Mouse (Mus musculus): Measurements from ENCODE around the gene Rflnb. TPM values are rescaled to one million over a fixed set of nuclear protein-coding genes. Genes with fewer than 3 reads are reported as not detected.
"Not testable (repeated sequence)": the region's sequence is repeated elsewhere in the genome, so short reads cannot be mapped to it uniquely, and the experiment has no call there.

The Rflnb gene
- polyA plus RNA-seq, 1 experiment, result 44.8 TPM

- DNase-seq (ENCODE audit: low read depth), result no peak
These were observed 10.2 kb upstream of the Rflnb start for GRCm38 (mm10) chr11:76037581-76038294.

- no peak for DNase-seq (ENCODE audit: low read depth)
These were observed 7.6 kb upstream of the Rflnb start for GRCm38 (mm10) chr11:76035182-76035581.

- DNase-seq (ENCODE audit: low read depth), result no peak
These were observed 6.3 kb upstream of the Rflnb start for GRCm38 (mm10) chr11:76033836-76034235.

GRCm38 (mm10) chr11:76033359-76033758 lies 5.8 kb upstream of the Rflnb start:
- DNase-seq (ENCODE audit: low read depth), result no peak

- no peak for DNase-seq (ENCODE audit: low read depth)
These were observed 487 bp upstream of the Rflnb start for GRCm38 (mm10) chr11:76028072-76028465.

GRCm38 (mm10) chr11:76026527-76027138 lies 949 bp downstream of the Rflnb start:
- no peak for DNase-seq (ENCODE audit: low read depth)

- no peak for DNase-seq (ENCODE audit: low read depth)
These were observed 2.5 kb downstream of the Rflnb start for GRCm38 (mm10) chr11:76025080-76025583.

- no peak for DNase-seq (ENCODE audit: low read depth)
These were observed 6.7 kb downstream of the Rflnb start for GRCm38 (mm10) chr11:76020916-76021315.

GRCm38 (mm10) chr11:76019879-76020278 lies 7.7 kb downstream of the Rflnb start:
- DNase-seq (ENCODE audit: low read depth), result no peak

- no peak for DNase-seq (ENCODE audit: low read depth)
These were observed 11.8 kb downstream of the Rflnb start for GRCm38 (mm10) chr11:76015814-76016213.

- DNase-seq (ENCODE audit: low read depth), result no peak
These were observed 12.3 kb downstream of the Rflnb start for GRCm38 (mm10) chr11:76015251-76015650.

GRCm38 (mm10) chr11:76010838-76011624 lies 16.6 kb downstream of the Rflnb start:
- no peak for DNase-seq (ENCODE audit: low read depth)

- no peak for DNase-seq (ENCODE audit: low read depth)
These were observed 18.5 kb downstream of the Rflnb start for GRCm38 (mm10) chr11:76009101-76009500.

- DNase-seq (ENCODE audit: low read depth), result no peak
These were observed 19.4 kb downstream of the Rflnb start for GRCm38 (mm10) chr11:76008162-76008561.

GRCm38 (mm10) chr11:76004276-76004675 lies 23.3 kb downstream of the Rflnb start:
- DNase-seq (ENCODE audit: low read depth), result not testable (repeated sequence)

GRCm38 (mm10) chr11:76001237-76001878 lies 26.2 kb downstream of the Rflnb start:
- DNase-seq (ENCODE audit: low read depth), result no peak

GRCm38 (mm10) chr11:76000701-76001100 lies 26.9 kb downstream of the Rflnb start:
- DNase-seq (ENCODE audit: low read depth), result no peak

- no peak for DNase-seq (ENCODE audit: low read depth)
These were observed 28.0 kb downstream of the Rflnb start, which contains the start of gene 1700016K19Rik for GRCm38 (mm10) chr11:75999440-76000155. 1700016K19Rik (plus strand) TSS chr11:75999912.

GRCm38 (mm10) chr11:75994357-75994756 lies 33.2 kb downstream of the Rflnb start:
- DNase-seq (ENCODE audit: low read depth), result no peak

- DNase-seq (ENCODE audit: low read depth), result no peak
These were observed 35.1 kb downstream of the Rflnb start for GRCm38 (mm10) chr11:75992481-75992880.

- no peak for DNase-seq (ENCODE audit: low read depth)
These were observed 35.7 kb downstream of the Rflnb start for GRCm38 (mm10) chr11:75991911-75992310.
